Mouse (Mus musculus): ENCODE data around the gene Tmem80.

- TF ChIP-seq CTCF (IDR thresholded peaks at IDR 0.05; ENCODE audit: extremely low read depth, insufficient read depth, insufficient read length, insufficient replicate concordance) (no peak), POLR2A (IDR thresholded peaks at IDR 0.05; ENCODE audit: low read depth, low read length) (no peak)
These were observed 11.8 kb downstream of the Tmem80 start for GRCm38 (mm10) chr7:141339215-141339920.
